Mouse (Mus musculus) small intestine, adult 2 months (tissue): ENCODE measurements at regions not wholly inside any gene's neighbourhood (a gene's known extent, or its start where the extent isn't known, plus 50 kb on each side); places are given as distances from the start of the nearest gene placed in this dataset.

Experiments used
- CTCF ChIP-seq: fragments of 200-500 bp; IDR thresholded peaks from 2 replicates; pipeline ENCODE4 v1.5.1; 2012; ENCODE audit warnings: low read depth, mild to moderate bottlenecking, control low read depth, inconsistent platforms, low read length, moderate library complexity, mixed read lengths; ENCODE audit not compliant: insufficient replicate concordance, insufficient read length; ENCODE audit errors: extremely low read depth
- POLR2A ChIP-seq: fragments of 200-500 bp; IDR thresholded peaks from 2 replicates; pipeline ENCODE4 v1.6.1; 2012; ENCODE audit warnings: low read depth, mild to moderate bottlenecking, control low read depth, inconsistent platforms, low read length, moderate library complexity

GRCm38 (mm10) chr8:11912451-11913128, 72.3 kb downstream of the Tex29 start:
- TF ChIP-seq CTCF (no peak), POLR2A (no peak)
